Mouse (Mus musculus): ENCODE measurements at regions not wholly inside any gene's neighbourhood (a gene's known extent, or its start where the extent isn't known, plus 50 kb on each side); places are given as distances from the start of the nearest gene placed in this dataset.

GRCm38 (mm10) chr1:42496433-42496832 lies 199.1 kb upstream of the Pou3f3 start:
- TF ChIP-seq CTCF (IDR thresholded peaks at IDR 0.05; ENCODE audit: control insufficient read depth, insufficient read depth, insufficient read length) (no peak), MAX (IDR thresholded peaks at IDR 0.05) (no peak)

Data from C2C12 (cell line).